Mouse (Mus musculus) embryo, embryonic 10 days (tissue): ENCODE measurements at regions not wholly inside any gene's neighbourhood (a gene's known extent, or its start where the extent isn't known, plus 50 kb on each side); places are given as distances from the start of the nearest gene placed in this dataset.

Experiments used
- DNase-seq: peaks from one replicate; pipeline ENCODE4 v3.0.0-alpha.2; 2015; ENCODE audit warnings: low spot score

DNA sequence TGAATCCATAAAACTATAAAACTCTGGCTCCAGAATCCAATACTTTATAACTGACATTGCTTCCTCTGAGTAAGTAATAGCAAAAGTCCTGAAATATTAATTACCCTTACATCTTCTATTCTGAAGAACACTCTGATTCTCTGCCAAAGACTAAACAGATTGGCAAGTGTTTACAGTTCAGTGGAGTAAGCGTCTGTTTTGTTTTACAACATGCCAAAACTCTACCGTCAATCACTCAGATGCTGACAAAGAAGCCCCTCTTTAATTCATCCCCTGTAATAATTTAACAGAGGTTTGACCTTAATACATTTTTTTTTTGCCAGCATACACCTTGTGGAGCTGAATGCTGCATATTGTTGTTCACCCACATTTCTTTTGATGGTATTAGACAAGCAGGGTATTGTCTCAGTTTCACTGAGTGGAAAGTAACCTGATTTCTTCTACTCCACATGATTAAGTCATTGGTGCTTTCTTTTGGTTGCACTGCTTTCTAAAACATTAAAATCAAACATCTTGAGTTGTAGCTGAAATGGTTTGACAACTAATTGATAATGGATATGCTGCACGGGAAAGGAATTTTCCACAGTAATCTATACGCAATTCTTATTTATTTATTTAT lies 796.2 kb upstream of the Sel1l start:
- DNase-seq: no peak

DNA sequence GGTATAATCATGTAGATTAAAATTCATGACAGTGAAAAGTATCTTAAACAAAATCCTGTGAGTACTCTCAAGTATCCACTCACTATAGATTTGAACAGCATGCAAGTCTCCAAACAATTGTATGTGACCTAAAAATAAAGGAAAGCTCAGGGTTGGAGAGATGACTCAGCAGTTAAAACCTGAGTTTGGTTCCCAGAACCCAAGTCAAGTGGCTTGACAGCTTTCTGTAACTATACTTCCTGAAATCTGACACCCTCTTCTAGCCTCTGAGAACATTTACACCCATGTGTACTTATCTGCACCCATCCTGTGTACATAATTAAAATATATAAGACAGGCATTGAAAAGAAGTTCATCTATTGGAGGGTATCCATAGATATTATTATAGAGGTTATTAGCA lies 770.2 kb upstream of the Sel1l start:
- DNase-seq: no peak

DNA sequence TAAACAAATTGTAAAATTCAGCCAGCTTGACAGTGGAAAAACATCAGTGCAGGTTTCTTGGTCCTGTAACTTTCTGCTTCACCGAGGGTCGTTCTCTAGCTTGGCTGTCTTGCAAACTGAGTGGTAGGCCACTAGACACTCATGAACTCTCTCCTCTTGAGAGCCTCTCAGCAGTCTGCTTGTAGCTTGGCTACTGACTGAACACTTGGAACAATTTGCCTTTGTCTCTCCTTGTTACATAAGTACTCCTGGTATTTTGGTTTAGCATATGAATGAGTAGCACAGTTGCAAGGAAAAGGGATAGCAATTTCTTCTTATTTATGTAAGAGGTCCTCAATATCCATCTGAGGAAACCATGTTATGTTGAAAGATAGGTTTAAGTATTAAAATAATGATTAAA lies 769.6 kb upstream of the Sel1l start:
- DNase-seq: peak; percentile 8

DNA sequence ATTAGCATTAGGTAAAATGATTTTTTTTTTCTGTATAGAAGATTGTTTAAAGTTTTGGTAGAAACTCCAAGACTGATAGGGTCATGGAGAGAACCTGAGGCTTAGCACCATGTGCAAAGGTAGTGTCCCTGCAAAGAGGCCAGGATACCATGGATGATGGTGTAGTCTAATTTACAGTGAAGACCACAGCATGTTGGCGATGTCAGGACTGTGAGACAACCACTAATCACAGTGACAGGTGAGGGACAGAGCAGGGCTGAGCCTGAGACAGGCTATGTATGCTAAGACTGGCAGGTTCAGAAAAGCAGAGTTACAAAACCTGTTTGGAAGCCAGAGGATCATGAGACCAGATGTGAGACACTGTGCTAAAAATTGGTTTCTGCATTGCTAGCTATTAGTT lies 752.7 kb upstream of the Sel1l start:
- no peak for DNase-seq

DNA sequence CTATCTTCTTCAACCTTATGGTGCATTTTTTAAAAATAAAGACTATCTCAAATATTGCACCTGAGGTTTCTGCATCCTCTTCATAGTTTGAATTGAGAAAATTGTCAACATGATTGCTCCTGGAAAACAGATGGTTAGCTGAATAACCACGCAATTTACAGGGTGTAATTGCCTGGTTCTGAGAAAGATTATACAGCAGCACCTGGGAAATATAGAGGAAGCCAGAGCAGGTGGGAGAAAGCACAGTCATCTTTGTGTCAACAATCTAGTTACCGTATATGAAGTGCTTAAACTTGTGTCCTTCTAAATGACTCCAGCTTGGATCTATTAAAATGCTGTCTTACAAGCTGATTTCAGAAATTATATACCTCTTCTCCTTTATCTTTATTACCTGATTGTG lies 740.8 kb upstream of the Sel1l start:
- no peak for DNase-seq

DNA sequence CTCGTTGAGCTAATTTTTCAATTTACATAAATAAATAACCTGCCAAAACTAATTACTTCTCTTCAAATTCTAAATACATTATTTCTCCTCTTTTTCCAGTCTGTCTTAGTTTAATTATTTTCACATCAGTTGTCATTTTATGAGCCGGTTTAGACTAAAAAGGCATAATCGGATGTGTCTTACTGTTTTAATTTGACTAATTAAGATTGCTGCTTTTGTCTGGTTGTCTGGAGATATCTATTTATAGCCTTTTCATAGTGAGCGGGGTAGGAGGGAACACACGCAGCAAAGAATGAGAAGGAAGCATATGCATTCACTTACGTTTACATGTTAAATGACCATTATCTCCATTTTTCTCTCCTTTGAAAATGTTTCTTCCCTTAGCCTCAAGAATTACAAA lies 740.3 kb upstream of the Sel1l start:
- no peak for DNase-seq

DNA sequence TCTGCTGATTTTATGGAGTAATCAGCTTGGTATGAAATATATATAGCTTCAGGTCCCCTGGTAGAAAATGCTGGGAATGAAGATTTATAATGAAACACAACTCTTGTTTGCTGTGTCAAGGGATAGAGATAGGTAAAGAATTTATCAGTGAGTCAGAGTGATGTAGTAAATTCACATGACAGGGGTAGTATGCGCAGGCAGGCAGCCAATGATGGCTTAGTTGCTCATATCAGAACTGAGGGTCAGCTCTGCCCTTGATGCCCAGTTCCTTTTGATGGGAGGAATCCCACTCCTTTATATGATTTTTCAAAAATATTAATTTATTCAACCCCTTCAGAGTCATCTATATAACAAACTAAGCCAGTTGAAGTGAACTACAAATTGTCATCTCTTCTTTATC lies 729.6 kb upstream of the Sel1l start:
- DNase-seq: no peak
